Mouse (Mus musculus) CH12.LX (cell line): ENCODE measurements around the gene Fads1. TPM values are rescaled to one million over a fixed set of nuclear protein-coding genes. Genes with fewer than 3 reads are reported as not detected.
A peak's percentile ranks its signal among the peaks of the same experiment; 100 is the strongest.

ENCODE experiments used
- DNase-seq: peaks from one replicate; pipeline ENCODE4 v3.0.0-alpha.2; 2013; ENCODE audit errors: extremely low read depth
- H3K27ac ChIP-seq: 2 replicates; pipeline ENCODE4 v1.5.1; 2012; ENCODE audit warnings: low read depth, mild to moderate bottlenecking, control low read depth, moderate library complexity; ENCODE audit not compliant: insufficient read depth
- H3K27me3 ChIP-seq: replicated peaks from 2 replicates; pipeline ENCODE3; 2012; ENCODE audit warnings: inconsistent platforms
- H3K36me3 ChIP-seq, 2 experiments: replicated peaks in 1 of 2; 2 replicates each; pipeline versions ENCODE3 to v1.6.1; 2012; ENCODE audit warnings: inconsistent platforms in 1 of 2, low read length in 1 of 2, mild to moderate bottlenecking in 1 of 2, mixed read lengths in 1 of 2, moderate library complexity in 1 of 2; ENCODE audit not compliant: control insufficient read depth in 1 of 2, insufficient read depth in 1 of 2
- H3K4me1 ChIP-seq, 2 experiments: 2 replicates each; pipeline ENCODE4 v1.6.1; 2012; ENCODE audit warnings: inconsistent platforms in 1 of 2, moderate library complexity in 1 of 2; ENCODE audit not compliant: insufficient read depth in 2 of 2, control insufficient read depth in 1 of 2
- H3K4me2 ChIP-seq: 2 replicates; pipeline ENCODE4 v1.6.1; 2012; ENCODE audit warnings: low read depth, mild to moderate bottlenecking, control low read depth; ENCODE audit not compliant: poor library complexity, insufficient read depth, severe bottlenecking
- H3K4me3 ChIP-seq, 3 experiments: fragments of 150-350 bp in 1 of 3; sonication (generic) in 1 of 3; replicated peaks in 1 of 3; 2 replicates each; pipeline versions ENCODE3 to v1.5.1; 2011 to 2012; ENCODE audit warnings: low read depth in 2 of 3, low read length in 2 of 3, mild to moderate bottlenecking in 2 of 3, moderate library complexity in 2 of 3, control low read depth in 1 of 3, improper control_type of control experiment in 1 of 3, inconsistent platforms in 1 of 3, mixed read lengths in 1 of 3; ENCODE audit not compliant: poor library complexity in 1 of 3
- H3K79me2 ChIP-seq: replicated peaks from 2 replicates; pipeline ENCODE4 v1.6.1; 2012; ENCODE audit warnings: mild to moderate bottlenecking, moderate library complexity; ENCODE audit not compliant: control insufficient read depth, poor library complexity, insufficient read depth, severe bottlenecking; ENCODE audit errors: extremely low read depth
- H3K9ac ChIP-seq: 2 replicates; pipeline ENCODE4 v1.6.1; 2012; ENCODE audit warnings: low read depth, mild to moderate bottlenecking, control low read depth, moderate library complexity; ENCODE audit not compliant: insufficient read depth
- H3K9me3 ChIP-seq: replicated peaks from 2 replicates; pipeline ENCODE3; 2012; ENCODE audit warnings: low read length, inconsistent platforms, mixed read lengths
- BHLHE40 ChIP-seq: IDR thresholded peaks from 2 replicates; pipeline ENCODE4 v1.6.1; 2011; ENCODE audit warnings: mild to moderate bottlenecking, low read depth, low read length, improper control_type of control experiment
- CHD1 ChIP-seq: IDR thresholded peaks from 2 replicates; pipeline ENCODE4 v1.6.1; 2012; ENCODE audit warnings: low read depth, low read length, improper control_type of control experiment, inconsistent platforms
- CHD2 ChIP-seq: IDR thresholded peaks from 2 replicates; pipeline ENCODE4 v1.6.1; 2011; ENCODE audit warnings: low read length, improper control_type of control experiment
- CTCF ChIP-seq, 2 experiments: IDR thresholded peaks in 1 of 2; conservative IDR thresholded peaks in 1 of 2; 2 replicates each; pipeline ENCODE4 v1.5.1; 2011 to 2012; ENCODE audit warnings: low read depth in 2 of 2, low read length in 2 of 2, improper control_type of control experiment in 1 of 2, inconsistent platforms in 1 of 2, mild to moderate bottlenecking in 1 of 2, moderate library complexity in 1 of 2
- E2F4 ChIP-seq: IDR thresholded peaks from 2 replicates; pipeline ENCODE4 v1.6.1; 2011; ENCODE audit warnings: low read depth, low read length, improper control_type of control experiment; ENCODE audit not compliant: insufficient replicate concordance
- ELF1 ChIP-seq: IDR thresholded peaks from 2 replicates; pipeline ENCODE4 v1.6.1; 2014; ENCODE audit warnings: low read depth, mild to moderate bottlenecking, inconsistent platforms, low read length, improper control_type of control experiment
- EP300 ChIP-seq: IDR thresholded peaks from 2 replicates; pipeline ENCODE4 v1.6.1; 2011; ENCODE audit warnings: low read length, improper control_type of control experiment
- ETS1 ChIP-seq: conservative IDR thresholded peaks from 2 replicates; pipeline ENCODE4 v1.6.1; 2012; ENCODE audit warnings: low read depth, mild to moderate bottlenecking, inconsistent platforms, low read length, improper control_type of control experiment, moderate library complexity
- GABPA ChIP-seq: IDR thresholded peaks from 2 replicates; pipeline ENCODE4 v1.6.1; 2012; ENCODE audit warnings: low read depth, low read length, improper control_type of control experiment, inconsistent platforms; ENCODE audit not compliant: insufficient replicate concordance
- HCFC1 ChIP-seq: IDR thresholded peaks from 2 replicates; pipeline ENCODE4 v1.6.1; 2012; ENCODE audit warnings: low read depth, mild to moderate bottlenecking, inconsistent platforms, low read length, improper control_type of control experiment
- IRF4 ChIP-seq: IDR thresholded peaks from 2 replicates; pipeline ENCODE4 v1.6.1; 2014; ENCODE audit warnings: low read depth, mild to moderate bottlenecking, inconsistent platforms, low read length, improper control_type of control experiment
- JUN ChIP-seq: IDR thresholded peaks from 2 replicates; pipeline ENCODE4 v1.6.1; 2011; ENCODE audit warnings: low read depth, mild to moderate bottlenecking, low read length, improper control_type of control experiment, moderate library complexity; ENCODE audit not compliant: insufficient read depth
- JUND ChIP-seq: conservative IDR thresholded peaks from 2 replicates; pipeline ENCODE4 v1.6.1; 2011; ENCODE audit warnings: low read depth, low read length, improper control_type of control experiment
- KAT2A ChIP-seq: IDR thresholded peaks from 2 replicates; pipeline ENCODE4 v1.6.1; 2012; ENCODE audit warnings: low read length, improper control_type of control experiment, inconsistent platforms; ENCODE audit not compliant: insufficient replicate concordance
- MAFK ChIP-seq: IDR thresholded peaks from 2 replicates; pipeline ENCODE4 v1.6.1; 2011; ENCODE audit warnings: low read length, improper control_type of control experiment; ENCODE audit not compliant: insufficient replicate concordance
- MAX ChIP-seq: IDR thresholded peaks from 2 replicates; pipeline ENCODE4 v1.6.1; 2011; ENCODE audit warnings: low read length, improper control_type of control experiment
- MAZ ChIP-seq: IDR thresholded peaks from 2 replicates; pipeline ENCODE4 v1.6.1; 2012; ENCODE audit warnings: low read depth, mild to moderate bottlenecking, inconsistent platforms, low read length, improper control_type of control experiment, moderate library complexity
- MEF2A ChIP-seq: IDR thresholded peaks from 2 replicates; pipeline ENCODE4 v1.6.1; 2014; ENCODE audit warnings: low read depth, mild to moderate bottlenecking, inconsistent platforms, low read length, improper control_type of control experiment, borderline replicate concordance
- MXI1 ChIP-seq: IDR thresholded peaks from 2 replicates; pipeline ENCODE4 v1.6.1; 2011; ENCODE audit warnings: mild to moderate bottlenecking, low read depth, low read length, improper control_type of control experiment
- MYC ChIP-seq: IDR thresholded peaks from 2 replicates; pipeline ENCODE4 v1.6.1; 2011; ENCODE audit warnings: low read depth, mild to moderate bottlenecking, improper control_type of control experiment, low read length
- NELFE ChIP-seq: IDR thresholded peaks from 2 replicates; pipeline ENCODE4 v1.6.1; 2011; ENCODE audit warnings: low read depth, low read length, improper control_type of control experiment
- NRF1 ChIP-seq: IDR thresholded peaks from 2 replicates; pipeline ENCODE4 v1.6.1; 2014; ENCODE audit warnings: low read depth, mild to moderate bottlenecking, inconsistent platforms, low read length, improper control_type of control experiment, moderate library complexity
- PAX5 ChIP-seq: IDR thresholded peaks from 2 replicates; pipeline ENCODE4 v1.6.1; 2012; ENCODE audit warnings: low read length, inconsistent platforms, mixed read lengths
- POLR2A ChIP-seq: IDR thresholded peaks from 2 replicates; pipeline ENCODE4 v1.6.1; 2011; ENCODE audit warnings: low read depth, mild to moderate bottlenecking, improper control_type of control experiment, low read length
- POLR2AphosphoS2 ChIP-seq: IDR thresholded peaks from 2 replicates; pipeline ENCODE4 v1.6.1; 2011; ENCODE audit warnings: low read depth, low read length, improper control_type of control experiment
- RAD21 ChIP-seq: IDR thresholded peaks from 2 replicates; pipeline ENCODE4 v1.6.1; 2011; ENCODE audit warnings: low read depth, mild to moderate bottlenecking, low read length, improper control_type of control experiment, moderate library complexity
- RCOR1 ChIP-seq: conservative IDR thresholded peaks from 2 replicates; pipeline ENCODE4 v1.6.1; 2012; ENCODE audit warnings: low read depth, mild to moderate bottlenecking, inconsistent platforms, low read length, improper control_type of control experiment
- SIN3A ChIP-seq: IDR thresholded peaks from 2 replicates; pipeline ENCODE4 v1.6.1; 2012; ENCODE audit warnings: low read length, improper control_type of control experiment, inconsistent platforms
- SMC3 ChIP-seq: IDR thresholded peaks from 2 replicates; pipeline ENCODE4 v1.6.1; 2011; ENCODE audit warnings: low read depth, low read length, improper control_type of control experiment
- TBP ChIP-seq: conservative IDR thresholded peaks from 2 replicates; pipeline ENCODE4 v1.6.1; 2011; ENCODE audit warnings: low read depth, low read length, improper control_type of control experiment
- TCF12 ChIP-seq: IDR thresholded peaks from 2 replicates; pipeline ENCODE4 v1.6.1; 2014; ENCODE audit warnings: low read depth, mild to moderate bottlenecking, inconsistent platforms, low read length, improper control_type of control experiment
- UBTF ChIP-seq: IDR thresholded peaks from 2 replicates; pipeline ENCODE4 v1.6.1; 2012; ENCODE audit warnings: low read depth, mild to moderate bottlenecking, inconsistent platforms, low read length, improper control_type of control experiment, moderate library complexity
- USF1 ChIP-seq: IDR thresholded peaks from 2 replicates; pipeline ENCODE4 v1.6.1; 2014; ENCODE audit warnings: low read depth, mild to moderate bottlenecking, inconsistent platforms, low read length, improper control_type of control experiment
- USF2 ChIP-seq: conservative IDR thresholded peaks from 2 replicates; pipeline ENCODE4 v1.6.1; 2011; ENCODE audit warnings: low read depth, low read length, improper control_type of control experiment
- ZC3H11A ChIP-seq: IDR thresholded peaks from 2 replicates; pipeline ENCODE4 v1.6.1; 2012; ENCODE audit warnings: low read depth, mild to moderate bottlenecking, inconsistent platforms, low read length, improper control_type of control experiment
- ZKSCAN1 ChIP-seq: IDR thresholded peaks from 2 replicates; pipeline ENCODE4 v1.6.1; 2012; ENCODE audit warnings: low read depth, inconsistent platforms, low read length, improper control_type of control experiment, borderline replicate concordance
- ZMIZ1 ChIP-seq: IDR thresholded peaks from 2 replicates; pipeline ENCODE4 v1.6.1; 2012; ENCODE audit warnings: low read depth, mild to moderate bottlenecking, inconsistent platforms, low read length, improper control_type of control experiment
- ZNF384 ChIP-seq: IDR thresholded peaks from 2 replicates; pipeline ENCODE4 v1.6.1; 2012; ENCODE audit warnings: low read depth, low read length, improper control_type of control experiment, inconsistent platforms
- dilution Hi-C: fragments of 300-500 bp; cut with MboI; formaldehyde crosslinking; loops from 2 replicates; pipeline ENCODE4 v1.14.3; 2020; ENCODE audit warnings: low sequenced_read_pairs; ENCODE audit not compliant: extremely low pct_unique_long_range_greater_than_20kb, extremely low pct_ligation_motif_present
- in situ Hi-C: fragments of 300-500 bp; cut with MboI; formaldehyde crosslinking; loops from 3 replicates; pipeline ENCODE4 v1.14.3; 2019; ENCODE audit warnings: low sequenced_read_pairs, low pct_ligation_motif_present, low pct_unique_long_range_greater_than_20kb, mixed read lengths
- polyA plus RNA-seq: library from polyadenylated mRNA; unstranded; fragments of >175 nt; gene quantifications from 2 replicates; pipeline ENCODE4 v1.2.1, GENCODE M21; 2012; ENCODE audit warnings: low read depth; ENCODE audit not compliant: insufficient read length
- total RNA-seq, 2 experiments: library from RNA; depleted of rRNA; stranded (reverse); fragments of 300-350 nt in 1 of 2; fragments of >200 nt in 1 of 2; gene quantifications; 2 replicates each; pipeline ENCODE4 v1.2.3; 2012 to 2014

Fads1 gene
- total and polyA plus RNA-seq, 3 experiments: 30.6 to 44.7 (median 37.2) TPM

DNA sequence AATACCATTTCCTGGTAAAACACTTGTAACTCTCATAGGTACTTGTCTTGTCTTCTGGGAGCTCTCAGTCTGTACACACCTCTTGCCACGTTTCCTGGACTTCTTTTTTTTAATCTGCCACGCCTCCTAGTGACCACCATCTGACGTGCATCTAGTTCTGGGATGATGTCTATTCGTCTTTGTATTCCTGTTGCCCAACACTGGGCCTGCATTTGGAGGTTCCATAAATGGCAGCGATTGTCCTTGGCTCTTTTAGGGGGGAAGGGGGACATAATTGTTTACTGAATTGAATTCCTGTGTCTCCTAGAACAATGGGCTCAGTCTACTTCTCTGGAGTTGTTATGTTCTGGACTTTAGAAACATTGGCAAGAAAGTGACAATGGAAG lies 21.9 kb downstream of the Fads1 start:
- Histone ChIP-seq H3K27ac (no peak overlapping the region), H3K36me3 (peaks cover 54 to 68% of the 10 kb centered on the region in 2 experiments), H3K4me2 (peak overlapping the region; percentile 78), H3K4me3 (peak overlapping the region; percentile 92 to 100 (median 99)), H3K9ac (peak overlapping the region; percentile 99), H3K79me2 (peaks cover 47% of the 10 kb centered on the region), H3K27me3 (no peaks in the 10 kb centered on the region), H3K9me3 (no peaks in the 10 kb centered on the region), H3K4me1 (peaks cover 0 to 22% of the 10 kb centered on the region in 2 experiments; a peak in 2 of 4 replicates)
- in situ Hi-C loops (loop anchor here (5.0 to 10.0 kb wide), 2 partner anchors 170 to 292 kb away; no protein-coding TSS in a partner anchor), dilution Hi-C loops (no loop called here)
- peak; percentile 75 for DNase-seq
- no peak for TF ChIP-seq RCOR1
- TF ChIP-seq SMC3: peak; percentile 25
- peak; percentile 82 for TF ChIP-seq MAX
- TF ChIP-seq POLR2AphosphoS2: 0 out of 2 replicates have a peak, but pooled peaks have one; percentile 10
- no peak for TF ChIP-seq MAFK
- TF ChIP-seq HCFC1: no peak
- no peak for TF ChIP-seq MEF2A
- TF ChIP-seq TBP: no peak
- TF ChIP-seq JUND: no peak
- peak; percentile 87 for TF ChIP-seq ZNF384
- 0 out of 2 replicates have a peak, but pooled peaks have one; percentile 27 for TF ChIP-seq IRF4
- peak; percentile 92 for TF ChIP-seq MYC
- peak; percentile 51; the same call in 1 of the 2 replicates for TF ChIP-seq ELF1
- 0 out of 2 replicates have a peak, but pooled peaks have one; percentile 10 for TF ChIP-seq BHLHE40
- peak; percentile 97 for TF ChIP-seq MXI1
- TF ChIP-seq ZC3H11A: no peak
- no peak for TF ChIP-seq ZKSCAN1
- TF ChIP-seq ETS1: no peak
- TF ChIP-seq CHD2: no peak; the same call in 1 of the 2 replicates
- no peak; the same call in 1 of the 2 replicates for TF ChIP-seq CHD1
- TF ChIP-seq RAD21: peak; percentile 35
- TF ChIP-seq SIN3A: peak; percentile 90; the same call in 1 of the 2 replicates
- no peak for TF ChIP-seq UBTF
- TF ChIP-seq TCF12: no peak
- no peak for TF ChIP-seq USF2
- TF ChIP-seq E2F4: 0 out of 2 replicates have a peak, but pooled peaks have one; percentile 56
- TF ChIP-seq POLR2A: no peak; the same call in 1 of the 2 replicates
- TF ChIP-seq EP300: no peak
- TF ChIP-seq USF1: no peak
- TF ChIP-seq NELFE: no peak
- TF ChIP-seq PAX5: no peak
- TF ChIP-seq CTCF (conservative IDR thresholded peaks at IDR 0.05 in 1 of 2, IDR thresholded peaks at IDR 0.05 in 1 of 2; ENCODE audit: low read depth in 2 of 2, low read length in 2 of 2): peak; percentile 14 to 64; a peak in 3 of 4 replicates
- no peak for TF ChIP-seq KAT2A
- TF ChIP-seq ZMIZ1: no peak
- TF ChIP-seq GABPA: no peak
- TF ChIP-seq JUN: no peak
- TF ChIP-seq MAZ: no peak
- TF ChIP-seq NRF1: no peak
